Mouse (Mus musculus): ENCODE measurements at regions not wholly inside any gene's neighbourhood (a gene's known extent, or its start where the extent isn't known, plus 50 kb on each side); places are given as distances from the start of the nearest gene placed in this dataset.

- no peak for ATAC-seq (ENCODE audit: insufficient number of reproducible peaks, insufficient read depth, low FRiP score, low TSS enrichment, low read depth)
- Histone ChIP-seq H3K9ac (no peak overlapping the region), H3K9me3 (no peaks in the 10 kb centered on the region), H3K4me1 (peaks cover 7% of the 10 kb centered on the region; the same call in 1 of the 2 replicates), H3K27ac (peak overlapping the region; percentile 39; the same call in 1 of the 2 replicates), H3K4me3 (no peak overlapping the region), H3K36me3 (no peaks in the 10 kb centered on the region), H3K27me3 (no peaks in the 10 kb centered on the region), H3K4me2 (no peak overlapping the region)
- WGBS, result 67% methylated on average over 8 of the region's 8 CpGs
Observed at GRCm38 (mm10) chr4:48771836-48772235, 108.5 kb downstream of the Cavin4 start.

GRCm38 (mm10) chr4:48779202-48779905 lies 116.0 kb downstream of the Cavin4 start:
- Histone ChIP-seq H3K27me3 (no peaks in the 10 kb centered on the region), H3K36me3 (no peaks in the 10 kb centered on the region), H3K4me2 (no peak overlapping the region), H3K4me3 (no peak overlapping the region), H3K9ac (no peak overlapping the region), H3K9me3 (no peaks in the 10 kb centered on the region), H3K4me1 (no peaks in the 10 kb centered on the region), H3K27ac (no peak overlapping the region)
- ATAC-seq (ENCODE audit: insufficient number of reproducible peaks, insufficient read depth, low FRiP score, low TSS enrichment, low read depth), result no peak
- 69% methylated on average over 12 of the region's 12 CpGs for WGBS

DNA sequence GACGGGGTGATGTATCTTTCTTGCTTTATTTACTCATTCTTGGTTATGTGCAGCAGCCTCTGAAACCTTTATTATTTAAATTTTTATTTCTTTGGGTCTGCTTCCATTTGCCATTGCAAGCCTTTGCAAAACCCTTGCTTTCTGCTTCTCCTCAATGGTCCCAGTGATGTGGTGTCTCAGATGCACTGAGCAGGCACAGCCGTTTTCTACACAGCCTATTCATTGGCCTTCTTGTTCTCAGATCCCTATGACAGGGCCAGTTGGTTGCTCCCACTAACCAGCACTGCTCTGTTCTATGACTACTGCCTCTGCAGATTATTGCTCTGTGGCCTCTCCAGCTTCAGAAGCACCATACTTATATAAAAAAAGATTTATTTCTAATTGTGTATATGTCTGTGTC lies 116.6 kb downstream of the Cavin4 start:
- Histone ChIP-seq H3K9me3 (no peaks in the 10 kb centered on the region), H3K9ac (no peak overlapping the region), H3K4me1 (no peaks in the 10 kb centered on the region), H3K27me3 (no peaks in the 10 kb centered on the region), H3K36me3 (no peaks in the 10 kb centered on the region), H3K4me2 (no peak overlapping the region), H3K27ac (no peak overlapping the region), H3K4me3 (no peak overlapping the region)
- WGBS, result 75% methylated on average over 2 of the region's 2 CpGs
- ATAC-seq (ENCODE audit: insufficient number of reproducible peaks, insufficient read depth, low FRiP score, low TSS enrichment, low read depth), result no peak

- no peak overlapping the region for H3K27ac ChIP-seq
- H3K4me2 ChIP-seq, result no peak overlapping the region
- ATAC-seq (ENCODE audit: insufficient number of reproducible peaks, insufficient read depth, low FRiP score, low TSS enrichment, low read depth), result no peak
- H3K9me3 ChIP-seq, result no peaks in the 10 kb centered on the region
- no peak overlapping the region for H3K9ac ChIP-seq
- H3K36me3 ChIP-seq, result no peaks in the 10 kb centered on the region
- WGBS, result 62% methylated on average over 4 of the region's 4 CpGs
- no peak overlapping the region for H3K4me3 ChIP-seq
- H3K4me1 ChIP-seq, result no peaks in the 10 kb centered on the region
- H3K27me3 ChIP-seq, result no peaks in the 10 kb centered on the region
Observed at GRCm38 (mm10) chr4:48781099-48781498, 117.8 kb downstream of the Cavin4 start.

GRCm38 (mm10) chr4:48782686-48783085 lies 119.4 kb downstream of the Cavin4 start:
- Histone ChIP-seq H3K9me3 (no peaks in the 10 kb centered on the region), H3K4me2 (no peak overlapping the region), H3K4me1 (no peaks in the 10 kb centered on the region), H3K27me3 (no peaks in the 10 kb centered on the region), H3K4me3 (no peak overlapping the region), H3K27ac (no peak overlapping the region), H3K36me3 (no peaks in the 10 kb centered on the region), H3K9ac (no peak overlapping the region)
- WGBS, result 27% methylated on average over 3 of the region's 3 CpGs
- ATAC-seq (ENCODE audit: insufficient number of reproducible peaks, insufficient read depth, low FRiP score, low TSS enrichment, low read depth), result no peak

GRCm38 (mm10) chr4:48791096-48791495 lies 127.8 kb downstream of the Cavin4 start:
- ATAC-seq (ENCODE audit: insufficient number of reproducible peaks, insufficient read depth, low FRiP score, low TSS enrichment, low read depth), result no peak
- Histone ChIP-seq H3K27me3 (no peaks in the 10 kb centered on the region), H3K4me3 (no peak overlapping the region), H3K4me1 (no peaks in the 10 kb centered on the region), H3K4me2 (no peak overlapping the region), H3K9me3 (no peaks in the 10 kb centered on the region), H3K9ac (no peak overlapping the region), H3K27ac (no peak overlapping the region), H3K36me3 (no peaks in the 10 kb centered on the region)
- 92% methylated on average over 4 of the region's 4 CpGs for WGBS

- H3K9ac ChIP-seq, result no peak overlapping the region
- no peaks in the 10 kb centered on the region for H3K27me3 ChIP-seq
- WGBS, result 59% methylated on average over 3 of the region's 3 CpGs
- no peak overlapping the region for H3K27ac ChIP-seq
- ATAC-seq (ENCODE audit: insufficient number of reproducible peaks, insufficient read depth, low FRiP score, low TSS enrichment, low read depth), result no peak
- H3K4me2 ChIP-seq, result no peak overlapping the region
- no peak overlapping the region for H3K4me3 ChIP-seq
- no peaks in the 10 kb centered on the region for H3K36me3 ChIP-seq
- H3K9me3 ChIP-seq, result no peaks in the 10 kb centered on the region
- H3K4me1 ChIP-seq, result no peaks in the 10 kb centered on the region
Observed at GRCm38 (mm10) chr4:48803777-48804176, 140.5 kb downstream of the Cavin4 start.

DNA sequence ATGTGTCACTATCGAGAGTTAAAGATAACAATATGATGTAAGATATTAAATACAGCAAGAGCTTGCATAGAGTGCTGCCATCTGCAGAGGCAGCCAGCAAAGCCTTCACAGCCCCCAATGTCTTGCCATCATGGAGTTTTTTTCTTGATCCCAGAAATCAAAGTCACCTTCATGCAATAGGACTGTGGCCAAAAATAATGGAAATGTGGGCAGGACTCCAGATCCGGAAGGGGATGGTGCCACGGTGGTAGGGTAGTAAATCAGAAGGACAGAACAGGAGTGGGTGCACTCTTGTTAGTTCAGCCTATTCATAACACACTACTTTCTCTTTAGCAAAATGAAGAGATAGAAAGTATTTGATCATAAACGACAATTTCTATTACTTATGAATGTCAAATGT lies 145.3 kb downstream of the Cavin4 start:
- Histone ChIP-seq H3K27ac (no peak overlapping the region), H3K4me1 (no peaks in the 10 kb centered on the region), H3K9me3 (no peaks in the 10 kb centered on the region), H3K4me2 (no peak overlapping the region), H3K36me3 (no peaks in the 10 kb centered on the region), H3K4me3 (no peak overlapping the region), H3K9ac (no peak overlapping the region), H3K27me3 (no peaks in the 10 kb centered on the region)
- no peak for ATAC-seq (ENCODE audit: insufficient number of reproducible peaks, insufficient read depth, low FRiP score, low TSS enrichment, low read depth)
- 91% methylated on average over 4 of the region's 4 CpGs for WGBS

- H3K36me3 ChIP-seq, result no peaks in the 10 kb centered on the region
- H3K27me3 ChIP-seq, result no peaks in the 10 kb centered on the region
- no peak overlapping the region for H3K27ac ChIP-seq
- no peak overlapping the region for H3K4me3 ChIP-seq
- no peak for ATAC-seq (ENCODE audit: insufficient number of reproducible peaks, insufficient read depth, low FRiP score, low TSS enrichment, low read depth)
- H3K9ac ChIP-seq, result no peak overlapping the region
- no peaks in the 10 kb centered on the region for H3K4me1 ChIP-seq
- no peak overlapping the region for H3K4me2 ChIP-seq
- no peaks in the 10 kb centered on the region for H3K9me3 ChIP-seq
- 71% methylated on average over 2 of the region's 2 CpGs for WGBS
Observed at GRCm38 (mm10) chr4:48833718-48834117, 170.4 kb downstream of the Cavin4 start.

DNA sequence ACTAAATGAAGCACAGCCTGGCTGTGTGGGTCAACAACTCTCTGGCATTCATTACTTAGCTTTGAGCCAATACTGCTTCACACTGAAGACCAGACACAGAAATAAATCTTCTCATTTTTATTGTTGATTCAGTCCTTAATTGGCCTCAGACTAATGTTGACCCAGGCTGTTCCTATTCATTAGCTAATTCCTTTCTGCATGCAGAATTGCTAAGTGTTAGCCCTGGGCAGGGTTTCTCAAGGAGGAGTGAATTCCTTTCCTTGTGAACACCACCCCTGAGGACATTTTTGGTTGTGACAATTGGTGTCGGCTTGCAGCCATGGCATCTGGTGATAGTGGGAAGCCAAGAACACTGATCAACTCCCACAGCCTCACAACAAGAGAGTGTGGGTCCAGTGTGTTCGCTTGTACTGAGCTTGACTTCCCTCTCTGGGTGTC lies 179.5 kb downstream of the Cavin4 start:
- Histone ChIP-seq H3K4me3 (no peak overlapping the region), H3K36me3 (no peaks in the 10 kb centered on the region), H3K9ac (no peak overlapping the region), H3K27me3 (no peaks in the 10 kb centered on the region), H3K4me2 (no peak overlapping the region), H3K4me1 (no peaks in the 10 kb centered on the region), H3K27ac (no peak overlapping the region), H3K9me3 (no peaks in the 10 kb centered on the region)
- no peak for ATAC-seq (ENCODE audit: insufficient number of reproducible peaks, insufficient read depth, low FRiP score, low TSS enrichment, low read depth)
- 45% methylated on average over 2 of the region's 2 CpGs for WGBS

- Histone ChIP-seq H3K9ac (no peak overlapping the region), H3K36me3 (no peaks in the 10 kb centered on the region), H3K4me1 (no peaks in the 10 kb centered on the region), H3K9me3 (no peaks in the 10 kb centered on the region), H3K27ac (no peak overlapping the region), H3K27me3 (no peaks in the 10 kb centered on the region), H3K4me2 (no peak overlapping the region), H3K4me3 (no peak overlapping the region)
- 89% methylated on average over 2 of the region's 2 CpGs for WGBS
- no peak for ATAC-seq (ENCODE audit: insufficient number of reproducible peaks, insufficient read depth, low FRiP score, low TSS enrichment, low read depth)
Observed at GRCm38 (mm10) chr4:48871105-48871504, 188.0 kb upstream of the Plppr1 start.

GRCm38 (mm10) chr4:48889074-48889592 lies 169.9 kb upstream of the Plppr1 start:
- Histone ChIP-seq H3K4me2 (no peak overlapping the region), H3K9ac (no peak overlapping the region), H3K27me3 (no peaks in the 10 kb centered on the region), H3K9me3 (no peaks in the 10 kb centered on the region), H3K27ac (no peak overlapping the region), H3K36me3 (no peaks in the 10 kb centered on the region), H3K4me1 (no peaks in the 10 kb centered on the region), H3K4me3 (no peak overlapping the region)
- WGBS, result 66% methylated on average over 4 of the region's 4 CpGs
- no peak for ATAC-seq (ENCODE audit: insufficient number of reproducible peaks, insufficient read depth, low FRiP score, low TSS enrichment, low read depth)
